Mouse (Mus musculus): ENCODE results near the gene Stom. TPM values are rescaled to one million over a fixed set of nuclear protein-coding genes. Genes with fewer than 3 reads are reported as not detected.

Stom gene
- polyA plus RNA-seq, 1 experiment = 18.8 TPM

DNA sequence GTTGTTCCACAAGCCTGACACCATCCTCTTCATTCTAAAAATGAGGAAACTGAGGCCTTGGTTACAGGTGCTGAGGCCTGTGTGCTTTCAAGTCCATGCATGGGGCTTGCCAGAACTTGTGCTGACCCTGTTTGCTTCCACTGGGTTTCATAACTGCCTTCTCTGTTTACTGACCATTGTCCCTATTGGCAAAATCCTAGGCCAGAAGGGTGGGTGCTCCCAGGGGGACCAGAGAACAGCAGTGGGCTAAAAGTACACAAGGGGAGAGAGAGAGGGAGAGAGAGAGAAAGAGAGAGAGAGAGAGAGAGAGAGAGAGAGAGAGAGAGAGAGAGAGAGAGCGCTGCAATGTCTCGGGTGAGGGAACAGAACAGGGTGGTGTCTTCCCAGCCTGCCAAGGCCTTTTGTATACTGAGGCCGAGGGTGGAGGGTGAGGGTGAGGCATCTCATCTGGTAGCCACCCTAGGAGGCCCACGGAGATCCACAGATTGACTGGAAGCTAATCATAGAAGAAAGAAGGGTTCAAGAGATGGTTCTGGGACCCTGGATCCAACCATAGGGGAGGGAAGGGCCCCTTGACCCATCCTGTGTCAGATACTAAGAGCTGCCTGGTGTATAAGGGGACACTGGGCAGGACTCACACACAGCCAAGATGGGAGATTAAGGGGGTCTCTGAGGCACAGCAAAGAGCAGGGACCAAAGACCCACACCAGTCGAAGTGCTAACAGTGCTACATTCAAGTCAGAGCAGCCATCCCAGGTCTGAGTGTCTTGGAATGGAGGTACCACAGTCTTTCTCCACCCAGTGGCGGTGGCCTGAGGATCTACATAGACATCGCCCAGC is 58.2 kb downstream of the Stom start:
- Histone ChIP-seq H3K36me3 (ENCODE audit: control insufficient read depth, insufficient read depth, low read length) (no peaks in the 10 kb centered on the region), H3K4me1 (ENCODE audit: control insufficient read depth, insufficient read depth, low read length) (peaks cover 8% of the 10 kb centered on the region), H3K4me3 (ENCODE audit: insufficient read depth, low read depth, low read length) (no peak overlapping the region), H3K27ac (ENCODE audit: insufficient read depth, low read depth, low read length) (no peak overlapping the region), H3K27me3 (replicated peaks; ENCODE audit: control insufficient read depth, insufficient read depth, low read length) (no peaks in the 10 kb centered on the region)
- WGBS = 91% methylated on average over 7 of the region's 7 CpGs
- DNase-seq = no peak
- no peak for TF ChIP-seq CTCF (conservative IDR thresholded peaks at IDR 0.05; ENCODE audit: insufficient read depth, insufficient read length, low read depth, low read length)
- no peak for TF ChIP-seq POLR2A (IDR thresholded peaks at IDR 0.05; ENCODE audit: low read depth, low read length)

GRCm38 (mm10) chr2:35277686-35278085 is 59.1 kb downstream of the Stom start:
- no peak overlapping the region for H3K27ac ChIP-seq (ENCODE audit: insufficient read depth, low read depth, low read length)
- H3K27me3 ChIP-seq (replicated peaks; ENCODE audit: control insufficient read depth, insufficient read depth, low read length) = no peaks in the 10 kb centered on the region
- peak; percentile 30 for DNase-seq
- TF ChIP-seq CTCF (conservative IDR thresholded peaks at IDR 0.05; ENCODE audit: insufficient read depth, insufficient read length, low read depth, low read length) (no peak), POLR2A (IDR thresholded peaks at IDR 0.05; ENCODE audit: low read depth, low read length) (no peak)
- H3K4me3 ChIP-seq (ENCODE audit: insufficient read depth, low read depth, low read length) = no peak overlapping the region
- H3K4me1 ChIP-seq (ENCODE audit: control insufficient read depth, insufficient read depth, low read length) = peaks cover 15% of the 10 kb centered on the region
- H3K36me3 ChIP-seq (ENCODE audit: control insufficient read depth, insufficient read depth, low read length) = no peaks in the 10 kb centered on the region
- 67% methylated on average over 3 of the region's 3 CpGs for WGBS

GRCm38 (mm10) chr2:35273536-35273935 is 63.2 kb downstream of the Stom start:
- peak overlapping the region; percentile 89 for H3K27ac ChIP-seq (ENCODE audit: insufficient read depth, low read depth, low read length)
- peaks cover 29% of the 10 kb centered on the region for H3K4me1 ChIP-seq (ENCODE audit: control insufficient read depth, insufficient read depth, low read length)
- TF ChIP-seq POLR2A (IDR thresholded peaks at IDR 0.05; ENCODE audit: low read depth, low read length) (no peak), CTCF (conservative IDR thresholded peaks at IDR 0.05; ENCODE audit: insufficient read depth, insufficient read length, low read depth, low read length) (no peak)
- DNase-seq = peak; percentile 67
- WGBS = 26% methylated on average over 2 of the region's 2 CpGs
- no peak overlapping the region for H3K4me3 ChIP-seq (ENCODE audit: insufficient read depth, low read depth, low read length)
- no peaks in the 10 kb centered on the region for H3K36me3 ChIP-seq (ENCODE audit: control insufficient read depth, insufficient read depth, low read length)
- H3K27me3 ChIP-seq (replicated peaks; ENCODE audit: control insufficient read depth, insufficient read depth, low read length) = no peaks in the 10 kb centered on the region

GRCm38 (mm10) chr2:35272881-35273280 is 63.9 kb downstream of the Stom start:
- no peak for DNase-seq
- TF ChIP-seq CTCF (conservative IDR thresholded peaks at IDR 0.05; ENCODE audit: insufficient read depth, insufficient read length, low read depth, low read length) (no peak), POLR2A (IDR thresholded peaks at IDR 0.05; ENCODE audit: low read depth, low read length) (no peak)
- Histone ChIP-seq H3K4me1 (ENCODE audit: control insufficient read depth, insufficient read depth, low read length) (peaks cover 25% of the 10 kb centered on the region), H3K4me3 (ENCODE audit: insufficient read depth, low read depth, low read length) (no peak overlapping the region), H3K27me3 (replicated peaks; ENCODE audit: control insufficient read depth, insufficient read depth, low read length) (no peaks in the 10 kb centered on the region), H3K36me3 (ENCODE audit: control insufficient read depth, insufficient read depth, low read length) (no peaks in the 10 kb centered on the region), H3K27ac (ENCODE audit: insufficient read depth, low read depth, low read length) (peak overlapping the region; percentile 82)
- WGBS = 80% methylated on average over 6 of the region's 6 CpGs

GRCm38 (mm10) chr2:35271817-35272216 is 65.0 kb downstream of the Stom start:
- 62% methylated on average over 2 of the region's 2 CpGs for WGBS

GRCm38 (mm10) chr2:35270531-35270984 is 66.2 kb downstream of the Stom start:
- Histone ChIP-seq H3K4me3 (ENCODE audit: insufficient read depth, low read depth, low read length) (no peak overlapping the region), H3K36me3 (ENCODE audit: control insufficient read depth, insufficient read depth, low read length) (no peaks in the 10 kb centered on the region), H3K4me1 (ENCODE audit: control insufficient read depth, insufficient read depth, low read length) (peaks cover 28% of the 10 kb centered on the region), H3K27me3 (replicated peaks; ENCODE audit: control insufficient read depth, insufficient read depth, low read length) (no peaks in the 10 kb centered on the region), H3K27ac (ENCODE audit: insufficient read depth, low read depth, low read length) (peak overlapping the region; percentile 26)
- WGBS = 5% methylated on average over 10 of the region's 10 CpGs
- TF ChIP-seq POLR2A (IDR thresholded peaks at IDR 0.05; ENCODE audit: low read depth, low read length) (no peak), CTCF (conservative IDR thresholded peaks at IDR 0.05; ENCODE audit: insufficient read depth, insufficient read length, low read depth, low read length) (peak; percentile 93)
- DNase-seq = peak; percentile 80

More at GRCm38 (mm10) chr2:35271817-35272216, 65.0 kb downstream of the Stom start:
- no peaks in the 10 kb centered on the region for H3K27me3 ChIP-seq (replicated peaks; ENCODE audit: control insufficient read depth, insufficient read depth, low read length)
- H3K36me3 ChIP-seq (ENCODE audit: control insufficient read depth, insufficient read depth, low read length) = no peaks in the 10 kb centered on the region
- no peak overlapping the region for H3K4me3 ChIP-seq (ENCODE audit: insufficient read depth, low read depth, low read length)
- H3K27ac ChIP-seq (ENCODE audit: insufficient read depth, low read depth, low read length) = peak overlapping the region; percentile 40; the same call in 1 of the 2 replicates
- peaks cover 26% of the 10 kb centered on the region for H3K4me1 ChIP-seq (ENCODE audit: control insufficient read depth, insufficient read depth, low read length)
- peak; percentile 17 for DNase-seq
- TF ChIP-seq POLR2A (IDR thresholded peaks at IDR 0.05; ENCODE audit: low read depth, low read length) = no peak
- no peak for TF ChIP-seq CTCF (conservative IDR thresholded peaks at IDR 0.05; ENCODE audit: insufficient read depth, insufficient read length, low read depth, low read length)

DNA sequence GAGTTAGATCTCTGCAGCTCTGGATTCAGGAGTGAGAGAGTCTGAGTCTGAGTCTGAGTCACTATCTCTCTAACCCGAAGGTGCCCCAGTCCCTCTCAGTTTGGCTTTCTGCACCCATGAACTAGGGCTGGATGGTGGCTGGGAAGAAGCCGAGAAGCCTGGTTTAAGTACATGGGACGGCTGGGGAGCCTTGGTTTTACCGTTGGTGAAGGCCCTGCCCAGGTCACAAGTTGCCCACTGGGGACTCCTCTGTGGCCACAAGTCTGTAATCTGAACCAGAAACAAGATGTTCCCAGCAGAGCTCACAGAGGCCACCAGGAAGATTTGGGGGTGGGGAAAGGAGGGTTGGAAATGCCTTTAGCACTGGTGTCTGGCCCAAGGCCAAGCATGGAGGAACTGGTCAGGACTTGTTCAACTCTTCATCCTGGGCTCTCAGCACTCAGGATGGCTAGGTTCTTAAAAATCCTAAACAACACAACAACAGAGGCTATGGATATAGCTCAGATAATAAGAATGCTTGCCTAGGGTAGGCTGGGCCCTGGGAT is 67.0 kb downstream of the Stom start:
- peak; percentile 57 for DNase-seq
- H3K4me1 ChIP-seq (ENCODE audit: control insufficient read depth, insufficient read depth, low read length) = peaks cover 26% of the 10 kb centered on the region
- peak overlapping the region; percentile 26 for H3K27ac ChIP-seq (ENCODE audit: insufficient read depth, low read depth, low read length)

More for the DNA sequence above, 67.0 kb downstream of the Stom start:
- no peaks in the 10 kb centered on the region for H3K27me3 ChIP-seq (replicated peaks; ENCODE audit: control insufficient read depth, insufficient read depth, low read length)
- WGBS = 49% methylated on average over 4 of the region's 4 CpGs
- no peak for TF ChIP-seq CTCF (conservative IDR thresholded peaks at IDR 0.05; ENCODE audit: insufficient read depth, insufficient read length, low read depth, low read length)
- TF ChIP-seq POLR2A (IDR thresholded peaks at IDR 0.05; ENCODE audit: low read depth, low read length) = no peak
- H3K36me3 ChIP-seq (ENCODE audit: control insufficient read depth, insufficient read depth, low read length) = no peaks in the 10 kb centered on the region
- H3K4me3 ChIP-seq (ENCODE audit: insufficient read depth, low read depth, low read length) = no peak overlapping the region

All from kidney, adult 2 months (tissue).